Mouse (Mus musculus) bone marrow, adult 2 months (tissue): Measurements from ENCODE around the gene Med17. TPM values are rescaled to one million over a fixed set of nuclear protein-coding genes. Genes with fewer than 3 reads are reported as not detected.
"Not testable (repeated sequence)": the region's sequence is repeated elsewhere in the genome, so short reads cannot be mapped to it uniquely, and the experiment has no call there.

Source experiments
- H3K27ac ChIP-seq: fragments of 200-500 bp; 2 replicates; pipeline ENCODE4 v1.5.1; 2012; ENCODE audit warnings: low read depth, mild to moderate bottlenecking, control low read depth, inconsistent platforms, low read length; ENCODE audit not compliant: control insufficient read depth, poor library complexity, insufficient read depth
- H3K4me1 ChIP-seq: fragments of 200-500 bp; 2 replicates; pipeline ENCODE4 v1.6.1; 2011; ENCODE audit warnings: low read length; ENCODE audit not compliant: control insufficient read depth, insufficient read depth
- H3K4me3 ChIP-seq: fragments of 200-500 bp; replicated peaks from 2 replicates; pipeline ENCODE3; 2011; ENCODE audit warnings: mild to moderate bottlenecking, low read depth, low read length, control low read depth; ENCODE audit not compliant: control insufficient read depth
- CTCF ChIP-seq: fragments of 200-500 bp; IDR thresholded peaks from 2 replicates; pipeline ENCODE4 v1.5.1; 2011; ENCODE audit warnings: low read length, control low read depth; ENCODE audit not compliant: control insufficient read depth, insufficient read depth
- POLR2A ChIP-seq: fragments of 200-500 bp; IDR thresholded peaks from 2 replicates; pipeline ENCODE4 v1.6.1; 2011; ENCODE audit warnings: low read depth, mild to moderate bottlenecking, control low read depth, low read length, borderline replicate concordance; ENCODE audit not compliant: control insufficient read depth
- WGBS: fragments of 180-500 bp; shearing (Covaris S2); methylation state at CpG from one replicate; pipeline ENCODE4 v1.1.7; 2018; 5-methylcytosine and 5-hydroxymethylcytosine counted together
- polyA plus RNA-seq: library from polyadenylated mRNA; stranded (reverse); fragments of >200 nt; gene quantifications from 2 replicates; pipeline ENCODE4 v1.2.4, GENCODE M21; 2011; ENCODE audit warnings: low replicate concordance; ENCODE audit not compliant: missing spikeins, insufficient read depth, insufficient read length

The Med17 gene
- polyA plus RNA-seq, 1 experiment = 34.0 TPM

DNA sequence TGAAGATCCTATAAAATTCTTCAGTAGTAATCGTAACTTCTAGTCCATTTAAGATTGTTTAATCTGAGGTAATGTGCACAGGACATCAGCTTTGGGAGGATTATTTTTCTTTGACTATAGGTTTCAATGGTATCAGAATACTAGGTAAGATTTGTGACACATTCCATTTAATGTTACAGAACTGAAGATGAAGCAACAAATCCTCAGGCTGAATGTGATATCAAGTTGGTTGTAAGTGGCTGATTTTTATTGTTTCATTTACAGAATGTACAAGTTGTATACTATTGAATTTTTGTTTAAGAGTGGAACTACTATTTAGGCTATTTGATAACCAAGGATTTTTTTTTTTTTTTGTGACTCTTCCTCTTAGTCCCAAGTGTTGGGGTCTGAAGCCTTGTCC lies 30.4 kb upstream of the Med17 start:
- peaks cover 1% of the 10 kb centered on the region; the same call in 1 of the 2 replicates for H3K4me1 ChIP-seq
- H3K4me3 ChIP-seq = no peak overlapping the region
- no peak for TF ChIP-seq CTCF
- TF ChIP-seq POLR2A = no peak
- 92% methylated on average over 1 of the region's 1 CpGs for WGBS
- H3K27ac ChIP-seq = no peak overlapping the region

DNA sequence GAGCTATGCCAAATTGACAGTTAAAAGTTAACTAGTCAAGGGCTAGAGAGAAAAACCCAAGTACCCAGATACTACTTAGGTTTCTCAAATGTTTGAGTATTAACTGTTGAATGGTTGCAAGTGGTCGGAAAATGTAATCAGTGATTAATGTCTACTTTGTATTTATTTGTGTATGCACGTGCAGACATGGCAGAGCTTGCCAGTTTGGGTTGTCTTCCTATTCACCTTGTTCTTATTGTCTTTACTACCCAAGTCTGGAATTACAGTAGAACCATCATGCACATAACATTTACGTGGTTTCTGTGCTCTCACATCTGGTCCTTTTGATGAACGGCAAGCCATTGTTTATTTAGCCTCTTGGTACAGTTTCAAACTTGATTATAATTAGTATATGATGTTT lies 29.7 kb upstream of the Med17 start:
- Histone ChIP-seq H3K4me3 (no peak overlapping the region), H3K27ac (no peak overlapping the region), H3K4me1 (peaks cover 1% of the 10 kb centered on the region; the same call in 1 of the 2 replicates)
- WGBS = 67% methylated on average over 4 of the region's 4 CpGs
- TF ChIP-seq POLR2A = no peak
- no peak for TF ChIP-seq CTCF

DNA sequence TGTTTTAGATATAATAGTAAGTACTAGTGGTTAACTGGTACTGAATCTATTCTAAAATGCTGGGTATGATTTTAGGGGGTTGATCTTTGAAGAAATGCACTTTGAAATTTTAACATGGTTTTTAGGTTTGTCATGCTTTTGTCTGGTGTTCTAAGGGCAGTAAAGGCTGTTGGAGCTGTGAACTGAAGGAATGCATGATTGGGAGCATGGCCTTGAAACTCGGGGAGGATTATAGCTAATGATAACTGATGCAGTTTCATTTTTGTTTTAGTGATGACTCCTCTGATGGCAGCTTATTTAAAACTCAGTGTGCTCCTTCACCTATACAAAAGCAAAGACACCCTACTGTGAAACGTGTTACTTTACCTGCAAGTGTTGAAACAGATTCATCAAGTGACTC lies 28.5 kb upstream of the Med17 start:
- 33% methylated on average over 2 of the region's 2 CpGs for WGBS
- Histone ChIP-seq H3K4me1 (peaks cover 1% of the 10 kb centered on the region; the same call in 1 of the 2 replicates), H3K4me3 (no peak overlapping the region), H3K27ac (no peak overlapping the region)
- TF ChIP-seq CTCF (no peak), POLR2A (no peak)

DNA sequence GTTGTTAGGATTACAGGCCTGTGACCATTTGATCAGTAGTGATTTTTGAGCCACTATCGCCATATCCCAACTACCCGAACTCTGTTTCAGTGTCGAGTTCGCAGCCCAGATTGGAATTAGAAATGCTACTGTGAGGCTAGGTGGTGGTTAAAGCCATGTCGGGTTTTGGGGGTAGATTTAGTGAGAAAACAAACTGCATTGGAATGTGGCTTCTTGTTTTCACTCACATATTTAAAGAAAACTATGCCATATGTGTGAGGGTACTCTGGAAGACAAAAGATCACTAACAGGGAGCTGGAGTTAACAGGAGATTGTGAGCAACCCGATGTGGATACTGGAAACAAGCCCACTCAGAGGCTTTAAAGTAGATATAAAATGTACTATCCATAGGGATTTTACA lies 27.5 kb upstream of the Med17 start:
- Histone ChIP-seq H3K4me1 (peaks cover 1% of the 10 kb centered on the region; the same call in 1 of the 2 replicates), H3K4me3 (peak overlapping the region; percentile 30), H3K27ac (no peak overlapping the region)
- 14% methylated on average over 6 of the region's 6 CpGs for WGBS
- TF ChIP-seq POLR2A = no peak
- no peak for TF ChIP-seq CTCF

DNA sequence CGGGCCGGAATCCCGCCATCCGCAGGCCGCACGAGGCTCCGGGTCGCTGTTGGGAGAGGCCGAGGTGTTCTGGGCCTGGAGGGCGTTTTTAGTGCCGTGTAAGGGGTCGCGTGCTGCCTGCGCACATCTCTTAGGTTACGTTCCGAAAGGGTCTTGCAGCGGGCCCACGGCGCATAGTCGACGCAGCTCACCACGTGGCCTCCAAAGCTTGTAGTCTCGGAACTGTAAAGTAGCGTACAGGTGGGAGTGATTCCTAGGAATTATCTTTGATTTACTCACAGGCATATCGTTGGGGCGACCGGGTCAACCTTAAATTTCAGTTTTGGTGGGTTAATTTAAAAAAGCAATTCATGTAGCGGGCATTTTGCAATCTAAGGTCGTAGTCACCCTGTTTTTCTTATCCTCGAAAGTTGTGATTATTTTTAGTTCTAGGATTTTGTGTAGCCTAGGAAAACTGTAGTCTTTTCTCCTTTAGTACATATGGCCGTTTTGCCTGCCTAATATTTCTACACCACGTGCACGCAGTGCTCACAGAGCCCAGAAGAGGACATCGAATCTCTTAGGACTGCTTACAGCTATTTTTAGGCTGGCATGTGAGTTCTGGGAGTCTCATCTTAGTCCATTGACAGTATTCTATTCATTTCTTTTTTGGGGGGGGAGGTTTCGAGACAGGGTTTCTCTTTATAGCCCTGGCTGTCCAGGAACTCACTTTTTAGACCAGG lies 26.8 kb upstream of the Med17 start, which contains the start of gene 4931406C07Rik:
Gene 4931406C07Rik (minus strand): TSS at position 51 of the 722 bp plus-strand sequence.
- Histone ChIP-seq H3K4me1 (peaks cover 1% of the 10 kb centered on the region; the same call in 1 of the 2 replicates), H3K4me3 (peak within 1 kb of the TSS; percentile 89), H3K27ac (peak within 1 kb of the TSS; percentile 87)
- WGBS = under 1% methylated on average over 35 of the region's 35 CpGs
- TF ChIP-seq POLR2A (no peak; the same call in 1 of the 2 replicates), CTCF (no peak)

DNA sequence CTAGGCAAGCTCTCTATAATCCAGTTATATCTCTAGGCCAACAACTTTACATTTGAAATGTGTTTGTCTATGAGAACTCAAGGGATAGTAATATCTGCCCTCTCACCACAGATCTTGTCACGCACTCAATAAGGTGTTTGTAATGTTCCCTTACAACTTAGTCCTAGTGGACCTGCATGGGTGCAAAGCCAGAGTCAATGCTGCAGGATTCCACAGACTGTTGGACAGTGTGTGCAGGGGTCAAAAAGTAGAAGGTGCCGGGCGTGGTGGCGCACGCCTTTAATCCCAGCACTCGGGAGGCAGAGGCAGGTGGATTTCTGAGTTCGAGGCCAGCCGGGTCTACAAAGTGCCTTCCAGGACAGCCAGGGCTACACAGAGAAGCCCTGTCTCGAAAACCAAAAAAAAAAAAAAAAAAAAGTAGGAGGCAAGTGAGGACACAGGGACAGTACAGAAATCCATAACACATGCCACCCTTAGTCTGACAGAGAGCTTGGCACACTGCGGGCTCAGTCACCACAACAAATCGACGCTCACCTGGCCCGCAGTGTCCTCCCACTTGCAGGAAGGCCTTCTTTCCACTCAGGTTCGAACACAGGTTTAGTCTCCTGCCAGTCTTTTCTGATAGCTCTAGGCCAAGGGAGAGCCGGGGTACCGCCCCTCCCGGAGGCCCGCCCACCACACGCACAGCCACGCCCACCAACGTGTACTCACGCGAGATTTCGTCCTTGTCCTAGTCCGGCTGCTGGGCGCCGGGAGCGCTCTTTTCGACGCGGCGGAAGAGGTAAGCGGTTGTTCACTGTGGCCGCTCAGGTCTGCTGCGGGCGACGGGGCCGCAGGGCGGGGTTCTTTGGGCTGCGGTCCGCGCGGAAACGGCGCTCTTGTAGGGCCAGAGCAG lies 26.0 kb upstream of the Med17 start, which contains the start of gene Taf1d:
Gene Taf1d (plus strand): TSS at position 712 of the 895 bp plus-strand sequence.
- WGBS = 6% methylated on average over 45 of the region's 45 CpGs
- TF ChIP-seq POLR2A (peak; percentile 87; the same call in 1 of the 2 replicates), CTCF (no peak)
- H3K4me1 ChIP-seq = peaks cover 1% of the 10 kb centered on the region; the same call in 1 of the 2 replicates
- peak within 1 kb of the TSS; percentile 87 for H3K27ac ChIP-seq
- peak within 1 kb of the TSS; percentile 89 for H3K4me3 ChIP-seq

DNA sequence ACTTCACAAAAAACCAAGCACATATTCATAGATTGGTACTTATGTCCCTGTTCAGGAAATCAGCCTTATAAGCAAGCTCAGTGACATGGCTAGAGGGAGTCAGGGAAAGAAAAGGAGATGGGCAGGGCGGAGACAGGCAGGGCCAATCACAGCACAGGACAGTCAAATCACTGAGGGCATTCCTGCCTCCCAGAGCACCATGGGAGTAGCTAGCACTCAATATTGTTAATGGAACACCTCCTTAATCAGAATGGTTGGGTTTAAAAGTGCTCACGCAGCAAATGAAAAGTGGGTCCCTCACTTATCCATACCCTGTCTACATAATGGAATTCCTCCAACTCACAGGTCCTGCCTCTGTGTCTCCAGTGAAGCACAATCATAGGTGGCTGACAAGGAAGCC lies 23.1 kb upstream of the Med17 start:
- H3K4me1 ChIP-seq = peaks cover 1% of the 10 kb centered on the region; the same call in 1 of the 2 replicates
- 83% methylated on average over 2 of the region's 2 CpGs for WGBS
- no peak for TF ChIP-seq CTCF
- TF ChIP-seq POLR2A = no peak
- no peak overlapping the region for H3K27ac ChIP-seq
- H3K4me3 ChIP-seq = no peak overlapping the region

DNA sequence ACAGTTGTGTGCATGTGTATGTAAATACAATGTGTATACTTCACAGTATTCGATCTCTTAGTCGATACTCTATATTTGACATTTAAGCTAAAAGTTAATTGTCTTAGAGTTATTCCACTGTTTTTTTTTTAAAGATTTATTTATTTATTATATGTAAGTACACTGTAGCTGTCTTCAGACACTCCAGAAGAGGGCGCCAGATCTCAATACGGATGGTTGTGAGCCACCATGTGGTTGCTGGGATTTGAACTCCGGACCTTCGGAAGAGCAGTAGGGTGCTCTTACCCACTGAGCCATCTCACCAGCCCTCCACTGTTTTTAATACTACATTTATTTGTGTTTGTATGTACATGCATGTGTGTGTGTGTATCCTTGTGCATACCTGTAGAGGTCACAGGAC lies 22.3 kb upstream of the Med17 start:
- 76% methylated on average over 6 of the region's 6 CpGs for whole genome bisulfite sequencing
- not testable (repeated sequence) for H3K4me3 ChIP-seq, H3K27ac ChIP-seq, H3K4me1 ChIP-seq
